Mouse (Mus musculus) heart, adult 8-10 months (tissue): ENCODE results near the gene Arap2. TPM values are rescaled to one million over a fixed set of nuclear protein-coding genes. Genes with fewer than 3 reads are reported as not detected.

Experiments
- DNase-seq: peaks from one replicate; pipeline ENCODE4 v3.0.0; 2022; ENCODE audit warnings: low spot score
- total RNA-seq, 4 experiments: library from RNA; stranded (reverse); gene quantifications; 2 replicates each; pipeline ENCODE4 v1.2.4; 2022

Arap2 gene
- total RNA-seq, 4 experiments from 2014 or later: 7.5 to 13.9 (median 10.7) TPM

DNA sequence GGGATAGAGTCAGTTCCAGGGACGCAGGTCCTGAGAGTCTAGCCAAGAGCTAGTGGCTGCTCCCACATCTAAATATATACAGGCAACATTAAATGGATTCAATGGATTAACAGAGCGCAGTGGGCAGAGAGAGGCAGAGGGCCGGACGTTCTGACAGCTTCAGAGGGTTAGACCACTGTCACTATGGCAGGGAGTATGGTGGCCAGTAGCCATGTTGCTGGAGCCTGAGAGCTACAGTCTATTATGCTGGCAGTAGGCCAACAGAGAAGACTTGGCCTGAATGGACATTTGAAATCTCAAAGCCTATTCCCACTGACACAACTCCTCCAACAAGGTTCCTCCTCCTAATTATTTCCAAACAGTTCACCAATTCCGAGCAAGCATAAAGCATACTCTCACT is 137.1 kb downstream of the Arap2 start:
- no peak for DNase-seq

GRCm38 (mm10) chr5:62622848-62623479 is 143.0 kb downstream of the Arap2 start:
- DNase-seq: no peak

DNA sequence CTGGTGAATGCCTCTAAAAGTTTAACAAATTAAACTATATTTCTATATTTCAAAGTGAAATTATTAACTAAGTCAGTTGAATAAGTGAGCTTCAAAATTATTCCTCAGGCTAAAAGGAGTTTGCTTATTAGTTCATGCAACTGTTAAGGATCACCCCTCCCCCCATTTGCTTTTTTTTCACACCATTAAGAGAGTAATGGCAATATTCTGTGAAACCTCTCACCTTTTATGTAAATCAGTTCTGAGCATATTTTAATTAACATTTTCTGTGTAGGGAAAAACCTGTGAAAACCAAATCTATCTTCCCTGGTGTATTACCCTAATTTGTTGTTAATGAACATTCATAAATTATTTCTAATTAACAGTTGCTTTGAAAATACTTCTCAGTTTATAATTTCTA is 147.7 kb downstream of the Arap2 start:
- no peak for DNase-seq

GRCm38 (mm10) chr5:62611990-62612389 is 154.0 kb downstream of the Arap2 start:
- no peak for DNase-seq

DNA sequence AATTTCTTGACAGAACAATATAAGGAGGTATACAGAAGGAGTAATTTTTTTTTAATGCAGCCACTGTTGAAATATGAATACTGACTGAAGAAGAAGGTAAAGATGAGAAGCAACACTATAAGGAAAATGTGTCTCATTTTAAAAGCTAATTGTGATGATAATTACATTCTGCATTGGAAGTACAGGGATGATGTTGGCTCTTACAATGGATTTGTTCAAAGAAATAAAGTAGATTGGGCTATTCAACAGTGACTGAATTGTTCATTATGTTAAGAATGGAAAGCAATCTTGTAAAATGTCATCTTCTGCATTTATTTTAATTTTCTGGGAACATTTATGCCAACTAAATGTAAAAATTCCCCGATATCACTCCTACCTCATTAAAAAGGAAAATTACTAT is 178.6 kb downstream of the Arap2 start:
- no peak for DNase-seq

DNA sequence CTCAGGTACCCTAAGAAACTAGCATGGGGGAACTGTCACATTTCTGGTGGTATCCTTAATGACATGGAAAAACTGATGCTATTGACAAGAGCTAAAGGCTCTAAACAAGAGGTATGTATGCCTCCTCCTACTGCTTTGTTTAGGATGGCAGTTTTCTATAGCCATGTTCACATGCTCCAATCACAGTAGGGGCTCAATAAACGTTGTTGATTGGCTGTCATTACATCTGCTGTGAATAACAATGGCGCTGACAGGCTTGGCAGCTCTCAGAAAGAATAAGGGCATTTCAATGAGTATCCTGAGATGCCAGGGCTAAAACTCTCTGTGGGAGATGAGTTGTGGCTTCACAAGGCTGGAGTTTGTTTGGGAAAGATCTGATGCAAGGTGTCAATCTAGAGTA is 183.3 kb downstream of the Arap2 start:
- DNase-seq: no peak

GRCm38 (mm10) chr5:62581699-62582098 is 184.3 kb downstream of the Arap2 start:
- DNase-seq: no peak

GRCm38 (mm10) chr5:62574336-62574844 is 191.6 kb downstream of the Arap2 start:
- no peak for DNase-seq

Other genes with a start within 250 kb of the Arap2 start
- not detected for gene Dthd1, start 47.7 kb upstream of the Arap2 start, total RNA-seq